Mouse (Mus musculus) bone marrow macrophage, adult 2 months (primary cell): ENCODE data around the gene Prkra.

Experiments used
- CTCF ChIP-seq: IDR thresholded peaks from 2 replicates; pipeline ENCODE4 v1.5.1; 2012; ENCODE audit warnings: low read depth, mild to moderate bottlenecking, low read length, moderate library complexity
- POLR2A ChIP-seq: IDR thresholded peaks from 2 replicates; pipeline ENCODE4 v1.6.1; 2012; ENCODE audit warnings: mild to moderate bottlenecking, low read depth, low read length, borderline replicate concordance

GRCm38 (mm10) chr2:76602256-76602655 is 45.6 kb downstream of the Prkra start:
- TF ChIP-seq POLR2A (no peak), CTCF (no peak)
